Mouse (Mus musculus) forebrain, embryonic 15.5 days (tissue): Measurements from ENCODE around the gene Pyroxd2. TPM values are rescaled to one million over a fixed set of nuclear protein-coding genes. Genes with fewer than 3 reads are reported as not detected.

ENCODE experiments used
- ATAC-seq: fragments of 200-750 bp; cut with Nextera tagmentation; replicated peaks from 2 replicates; pipeline ENCODE4 v1.8.0; 2017; ENCODE audit warnings: mild to moderate bottlenecking, moderate TSS enrichment, moderate library complexity
- H3K27ac ChIP-seq: fragments of 300-500 bp; sonication (generic); replicated peaks from 2 replicates; pipeline ENCODE4 v1.5.1; 2015; ENCODE audit warnings: mild to moderate bottlenecking, inconsistent platforms
- H3K27me3 ChIP-seq: fragments of 300-500 bp; sonication (generic); 2 replicates; pipeline ENCODE4 v1.6.1; 2015; ENCODE audit warnings: inconsistent platforms
- H3K36me3 ChIP-seq: fragments of 300-500 bp; sonication (generic); 2 replicates; pipeline ENCODE4 v1.6.1; 2015; ENCODE audit warnings: mild to moderate bottlenecking, inconsistent platforms
- H3K4me1 ChIP-seq: fragments of 300-500 bp; sonication (generic); 2 replicates; pipeline ENCODE4 v1.6.1; 2015; ENCODE audit warnings: inconsistent platforms
- H3K4me2 ChIP-seq: fragments of 300-500 bp; sonication (generic); replicated peaks from 2 replicates; pipeline ENCODE4 v1.6.1; 2015; ENCODE audit warnings: mild to moderate bottlenecking, inconsistent platforms
- H3K4me3 ChIP-seq: fragments of 300-500 bp; sonication (generic); 2 replicates; pipeline ENCODE4 v1.5.1; 2015; ENCODE audit warnings: mild to moderate bottlenecking, inconsistent platforms
- H3K9ac ChIP-seq: fragments of 300-500 bp; sonication (generic); replicated peaks from 2 replicates; pipeline ENCODE4 v1.6.1; 2015; ENCODE audit warnings: mild to moderate bottlenecking, inconsistent platforms
- H3K9me3 ChIP-seq: fragments of 300-500 bp; sonication (generic); 2 replicates; pipeline ENCODE4 v1.6.1; 2016; ENCODE audit warnings: inconsistent platforms
- WGBS: fragments of 180-500 bp; shearing (Covaris S2); methylation state at CpG from one replicate; pipeline ENCODE4 v1.1.7; 2015; ENCODE audit warnings: mixed read lengths; 5-methylcytosine and 5-hydroxymethylcytosine counted together
- polyA plus RNA-seq: library from polyadenylated mRNA; unstranded; fragments of >200 nt; fragmentation: Nextera tagmentation; extraction: Ambion mirVana; gene quantifications from 2 replicates; pipeline ENCODE4 v1.2.1, GENCODE M21; 2015

Gene Pyroxd2
- polyA plus RNA-seq, 1 experiment from 2014 or later: 2.0 TPM

DNA sequence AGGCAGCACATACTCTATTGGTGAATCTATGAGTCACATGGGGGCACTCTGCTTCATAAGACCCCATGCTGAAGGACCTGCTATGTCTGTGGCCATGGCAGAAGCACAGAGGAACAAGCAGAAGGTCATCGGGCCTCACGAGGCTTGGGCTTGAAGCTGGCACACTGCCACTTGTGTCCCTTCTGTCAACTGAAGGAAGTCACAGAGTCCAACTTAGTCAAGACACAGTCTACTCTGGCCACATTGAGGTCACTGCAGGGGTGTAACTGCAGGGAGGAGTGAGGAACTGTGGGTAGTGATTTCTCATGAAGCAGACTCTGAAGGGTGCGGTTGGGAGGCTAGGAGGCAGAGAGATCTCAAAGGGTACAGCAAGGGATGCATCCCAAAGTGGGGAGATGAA is 75.1 kb downstream of the Pyroxd2 start:
- Histone ChIP-seq H3K4me2 (no peak overlapping the region), H3K4me3 (no peak overlapping the region), H3K36me3 (no peaks in the 10 kb centered on the region), H3K4me1 (peaks cover 12% of the 10 kb centered on the region), H3K27me3 (no peaks in the 10 kb centered on the region), H3K27ac (no peak overlapping the region), H3K9ac (no peak overlapping the region), H3K9me3 (no peaks in the 10 kb centered on the region)
- WGBS: 97% methylated on average over 3 of the region's 3 CpGs
- ATAC-seq: no peak

GRCm38 (mm10) chr19:42676931-42677330 is 75.6 kb downstream of the Pyroxd2 start:
- no peaks in the 10 kb centered on the region for H3K36me3 ChIP-seq
- H3K4me1 ChIP-seq: peaks cover 12% of the 10 kb centered on the region
- no peak overlapping the region for H3K27ac ChIP-seq
- H3K27me3 ChIP-seq: no peaks in the 10 kb centered on the region
- ATAC-seq: no peak
- no peak overlapping the region for H3K4me2 ChIP-seq
- H3K9ac ChIP-seq: no peak overlapping the region
- no peak overlapping the region for H3K4me3 ChIP-seq
- no peaks in the 10 kb centered on the region for H3K9me3 ChIP-seq
- 89% methylated on average over 3 of the region's 3 CpGs for WGBS

Other genes starting within 250 kb of the Pyroxd2 start
- 15.9 and 16.3 TPM in 2 replicates for gene R3hcc1l, start 234.0 kb downstream of the Pyroxd2 start, polyA plus RNA-seq
- 0.11 and 0.18 TPM in 2 replicates for gene Loxl4, start 140.0 kb downstream of the Pyroxd2 start, polyA plus RNA-seq
- 13.8 and 14.0 TPM in 2 replicates for gene Hps1, start 27.2 kb upstream of the Pyroxd2 start, polyA plus RNA-seq